Mouse (Mus musculus) ovary, postnatal 36 days (tissue): ENCODE data around the gene Nfib.

Experiments used
- DNase-seq: peaks from one replicate; pipeline ENCODE4 v3.0.0; 2022; ENCODE audit warnings: low spot score, mixed read lengths

Gene Nfib

DNA sequence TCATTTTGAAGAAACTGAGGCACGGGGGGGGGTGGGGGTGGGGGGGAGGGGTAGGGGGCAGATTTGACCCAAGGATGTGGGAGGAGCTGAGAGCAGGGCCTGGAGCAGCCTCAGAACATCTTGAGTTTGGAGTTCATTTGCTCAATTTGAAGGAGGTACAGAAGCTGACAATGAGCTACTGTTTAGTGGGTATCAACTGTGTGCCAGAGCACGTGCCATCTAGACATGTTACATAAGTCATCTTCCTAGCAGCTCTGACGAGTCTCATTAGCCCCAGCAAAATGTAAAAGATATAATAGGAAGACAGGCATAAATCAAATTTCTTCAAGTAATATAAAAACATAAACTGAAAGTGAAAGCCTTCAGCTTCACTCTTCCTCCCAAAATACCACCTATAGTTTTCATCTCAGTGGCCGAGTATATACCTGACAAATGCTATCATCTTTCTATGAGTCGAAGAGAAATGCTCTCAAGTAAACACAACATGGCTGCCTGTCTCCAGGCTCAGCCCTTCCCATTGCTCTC is 165.0 kb downstream of the Nfib start:
- DNase-seq = no peak

DNA sequence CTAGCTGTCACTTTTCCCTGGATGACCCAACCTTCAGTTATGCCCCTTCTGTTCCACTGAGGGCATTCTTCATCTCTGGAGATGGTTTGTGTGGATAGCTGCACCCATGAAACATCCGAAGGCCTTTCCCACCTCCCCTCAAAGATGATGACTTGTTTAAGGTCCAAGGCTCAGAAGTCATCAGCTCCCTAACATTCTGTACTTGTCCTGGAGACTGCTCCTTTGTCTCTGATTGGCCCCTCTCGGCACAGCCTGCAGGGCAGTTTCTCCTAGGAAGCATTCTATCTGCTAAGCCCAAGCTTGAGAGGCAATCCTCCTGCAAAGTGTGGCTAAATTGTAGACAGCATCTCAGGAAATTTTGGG is 165.5 kb downstream of the Nfib start:
- no peak for DNase-seq

DNA sequence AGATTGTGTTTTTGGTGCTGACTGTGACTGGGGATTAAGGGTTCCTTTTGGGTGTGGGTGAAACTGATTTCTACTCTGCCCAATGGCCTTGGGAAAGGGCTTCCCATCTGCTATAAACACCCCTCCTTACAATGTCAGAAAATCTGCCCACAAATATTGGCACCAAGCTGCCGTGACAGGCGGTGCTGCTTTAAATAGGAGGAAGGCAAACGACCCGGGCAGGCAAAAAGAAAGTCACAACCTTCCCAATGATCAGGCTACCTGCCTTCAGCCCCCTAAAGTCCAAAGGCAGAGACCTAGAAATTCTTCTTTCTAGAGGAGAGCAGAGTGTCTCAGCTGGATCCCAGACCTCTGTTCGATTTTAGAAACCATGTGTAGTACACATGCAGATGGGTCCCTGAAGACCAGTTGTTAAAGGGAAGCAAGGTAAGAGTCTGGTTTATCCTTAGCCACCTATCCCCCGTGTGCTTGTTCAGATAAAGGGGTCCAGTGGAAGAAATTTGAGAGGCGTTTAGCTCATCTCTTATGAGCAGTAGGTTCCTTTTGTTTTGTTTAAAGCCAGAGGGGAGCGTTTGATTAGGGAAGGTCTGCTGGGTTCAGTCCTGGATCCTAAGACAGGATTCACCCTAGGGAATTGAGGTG is 166.0 kb downstream of the Nfib start:
- DNase-seq = no peak

DNA sequence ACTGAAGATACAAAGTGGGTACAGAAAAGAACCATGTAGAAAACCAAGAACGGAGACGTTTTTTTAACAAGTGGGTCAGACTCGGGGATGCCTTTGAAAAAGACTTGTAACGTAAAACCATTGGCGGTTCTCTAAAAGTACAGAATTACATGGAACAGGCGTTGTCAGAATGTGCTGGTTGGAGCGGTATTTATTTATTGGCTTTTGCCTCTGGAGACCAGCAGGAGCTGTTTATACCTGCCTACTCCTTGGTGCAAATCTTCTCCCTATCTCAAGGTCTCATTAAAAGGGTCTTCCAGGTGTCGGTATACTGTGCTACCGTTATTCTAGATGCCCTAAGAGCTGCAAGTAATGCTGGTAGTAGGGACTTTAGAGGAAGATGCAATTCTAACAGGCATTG is 166.7 kb downstream of the Nfib start:
- no peak for DNase-seq

DNA sequence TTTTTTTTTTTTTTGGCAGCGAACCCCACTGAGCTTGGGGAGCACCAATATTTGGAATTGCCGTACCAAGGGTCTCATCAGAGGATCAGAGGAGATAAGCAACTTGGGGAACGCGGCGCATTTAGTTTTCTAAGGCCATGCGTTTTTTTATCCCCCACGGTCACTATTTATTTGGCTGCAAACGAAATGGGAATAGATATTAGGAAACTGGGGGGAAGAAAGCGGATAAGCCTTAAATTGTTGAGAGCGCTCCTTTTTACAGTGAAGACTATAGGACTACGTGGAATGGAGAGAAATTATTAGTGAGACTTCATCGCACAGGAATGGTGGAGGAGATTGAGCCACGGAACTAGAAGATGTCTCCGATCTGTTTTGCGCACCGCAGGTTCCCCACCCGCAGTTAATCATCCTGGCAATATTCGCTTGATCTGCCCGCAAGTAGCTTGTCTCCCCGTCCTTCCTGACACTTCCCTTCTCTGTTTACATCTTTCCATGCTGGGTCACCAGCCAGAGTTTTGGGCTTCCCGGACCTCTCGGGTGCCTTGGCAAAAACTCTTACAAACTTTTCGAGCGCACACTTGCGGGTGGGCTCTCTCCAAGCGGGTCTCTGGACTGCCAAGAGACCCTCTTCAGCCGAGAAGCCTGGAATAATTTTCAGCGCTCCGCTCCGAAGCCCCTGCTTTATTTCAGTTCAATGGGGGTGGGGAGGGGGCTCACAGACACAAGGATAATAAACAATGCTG is 167.3 kb downstream of the Nfib start:
- peak; percentile 17 for DNase-seq

DNA sequence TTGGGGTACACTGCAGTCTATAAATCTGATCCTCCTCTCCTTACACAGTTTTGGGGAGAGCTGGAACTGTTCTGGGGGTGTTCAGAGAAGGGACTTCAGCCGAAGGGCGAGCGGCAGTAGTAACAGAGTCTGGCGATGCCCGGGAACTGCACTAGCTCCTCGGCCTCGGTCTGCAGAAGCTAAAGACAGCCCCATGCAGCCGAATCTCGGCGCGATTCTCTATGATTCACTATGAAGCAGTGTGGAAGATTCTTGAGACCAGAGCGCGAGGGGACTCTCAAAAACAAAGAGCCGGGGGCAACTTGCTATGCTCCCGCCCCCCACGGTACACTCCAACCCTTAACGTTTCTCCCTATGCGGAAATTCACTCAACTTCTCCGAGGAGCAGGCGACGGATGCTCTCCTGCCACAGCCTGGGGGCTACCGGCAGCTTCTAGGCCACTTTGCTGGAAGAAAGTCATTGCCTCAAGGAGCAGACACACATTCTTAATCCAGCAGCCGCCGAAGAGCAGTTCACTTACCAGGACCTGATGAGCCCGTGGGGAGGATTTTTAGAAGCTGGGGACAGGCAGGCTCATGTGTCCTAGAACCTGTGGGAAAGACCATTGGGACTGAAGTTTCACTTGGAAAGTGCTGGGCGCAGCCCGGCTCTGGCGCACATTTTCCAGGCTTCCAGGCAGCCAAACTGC is 168.1 kb downstream of the Nfib start:
- peak; percentile 31 for DNase-seq

DNA sequence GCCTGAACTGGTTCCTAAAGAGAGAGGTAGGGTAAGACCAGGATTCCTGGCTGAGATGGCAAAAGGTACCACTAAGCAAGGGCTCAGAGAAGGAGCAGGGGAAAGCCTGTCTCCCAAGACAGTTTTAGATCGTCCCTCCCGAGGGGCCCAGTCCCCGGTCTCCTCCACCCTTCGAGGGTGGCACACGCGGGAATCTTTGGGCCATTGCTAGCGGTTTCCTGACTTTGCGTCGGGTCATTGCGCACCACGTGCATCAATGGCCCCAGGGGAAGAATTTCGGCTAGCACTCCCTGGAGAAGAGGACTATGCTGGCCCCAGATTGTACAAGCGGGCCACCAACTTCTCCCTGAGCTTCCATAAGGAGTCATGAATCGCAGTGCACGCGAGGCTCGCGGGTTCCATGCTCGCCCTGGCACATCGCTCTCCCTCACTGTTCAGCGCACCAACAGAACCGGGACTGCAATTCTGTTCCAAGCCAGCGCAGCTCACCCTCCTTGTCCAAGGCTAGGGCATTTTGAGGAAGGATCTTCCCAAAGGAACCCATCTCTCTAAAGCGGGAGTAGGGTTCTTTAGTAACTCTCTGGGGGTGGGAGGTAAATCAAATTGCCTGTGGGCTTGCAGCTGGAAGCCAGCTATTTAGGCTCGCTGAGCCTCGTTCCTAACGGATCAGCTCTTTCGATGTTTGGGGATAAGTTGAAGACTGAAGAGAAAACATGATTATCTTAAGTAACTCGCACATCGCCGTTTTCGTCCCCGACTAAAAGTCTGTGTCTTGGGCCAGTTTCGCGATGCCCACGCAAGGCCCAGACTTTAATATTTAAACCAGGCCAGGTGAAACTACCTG is 168.9 kb downstream of the Nfib start:
- DNase-seq = peak; percentile 20

DNA sequence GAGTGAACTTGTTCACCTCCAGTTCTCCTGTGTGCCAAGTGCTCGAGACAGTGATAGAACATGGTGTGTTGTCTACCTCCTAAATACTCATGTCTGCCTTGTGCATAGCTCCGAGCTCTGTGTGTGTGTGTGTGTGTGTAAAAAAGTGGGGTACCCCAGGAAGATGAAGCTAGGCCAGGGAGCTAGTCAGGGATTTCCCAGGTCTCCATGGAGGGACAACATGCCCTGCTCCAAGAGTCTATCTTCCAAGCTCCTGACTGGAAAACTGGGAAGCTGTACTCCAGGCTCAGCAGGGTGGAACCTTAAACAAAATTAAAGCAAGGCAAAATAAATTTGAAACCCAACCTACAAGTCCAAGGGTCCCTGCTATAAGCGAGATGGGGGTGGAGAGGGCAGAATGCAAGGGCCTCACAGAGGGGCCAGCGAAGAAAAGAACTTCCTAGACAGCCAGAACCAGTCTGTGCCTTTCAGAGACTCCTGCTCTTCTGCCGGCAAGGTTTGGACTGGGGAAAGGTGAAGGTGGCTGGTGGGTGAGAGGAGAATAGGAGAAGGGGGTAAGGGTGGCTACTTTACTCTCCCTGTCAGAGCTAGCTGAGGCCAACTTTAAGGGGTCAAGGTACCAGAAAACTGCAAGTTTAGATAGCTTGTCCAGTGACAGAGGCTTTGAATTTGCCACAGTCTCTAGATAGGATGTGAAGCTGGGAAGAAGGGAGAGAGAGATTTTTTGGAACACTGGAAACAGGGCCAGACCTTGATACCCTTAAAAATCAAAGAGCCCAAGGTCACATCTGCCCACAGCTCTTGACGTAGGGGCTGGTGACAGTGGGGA is 169.7 kb downstream of the Nfib start:
- DNase-seq = no peak

DNA sequence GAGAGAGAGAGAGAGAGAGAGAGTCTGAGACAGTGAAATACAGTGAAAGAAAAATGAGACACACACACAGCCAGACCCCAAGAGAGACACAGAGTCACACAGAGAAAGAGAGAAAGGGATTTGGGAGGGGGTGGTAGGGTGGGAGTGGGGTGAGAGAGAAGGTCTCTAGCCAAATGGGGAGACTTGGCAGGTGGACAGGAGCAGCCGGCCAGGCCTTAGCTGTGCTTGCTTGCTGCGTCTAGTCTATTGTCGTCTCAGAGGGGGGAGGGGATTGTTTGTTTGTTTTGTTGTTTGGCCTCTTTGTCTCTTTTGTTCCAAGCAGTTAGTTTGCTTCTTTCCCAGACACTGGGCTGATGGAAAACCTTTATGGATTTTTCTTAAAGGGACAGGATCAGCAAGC is 172.3 kb downstream of the Nfib start:
- no peak for DNase-seq

DNA sequence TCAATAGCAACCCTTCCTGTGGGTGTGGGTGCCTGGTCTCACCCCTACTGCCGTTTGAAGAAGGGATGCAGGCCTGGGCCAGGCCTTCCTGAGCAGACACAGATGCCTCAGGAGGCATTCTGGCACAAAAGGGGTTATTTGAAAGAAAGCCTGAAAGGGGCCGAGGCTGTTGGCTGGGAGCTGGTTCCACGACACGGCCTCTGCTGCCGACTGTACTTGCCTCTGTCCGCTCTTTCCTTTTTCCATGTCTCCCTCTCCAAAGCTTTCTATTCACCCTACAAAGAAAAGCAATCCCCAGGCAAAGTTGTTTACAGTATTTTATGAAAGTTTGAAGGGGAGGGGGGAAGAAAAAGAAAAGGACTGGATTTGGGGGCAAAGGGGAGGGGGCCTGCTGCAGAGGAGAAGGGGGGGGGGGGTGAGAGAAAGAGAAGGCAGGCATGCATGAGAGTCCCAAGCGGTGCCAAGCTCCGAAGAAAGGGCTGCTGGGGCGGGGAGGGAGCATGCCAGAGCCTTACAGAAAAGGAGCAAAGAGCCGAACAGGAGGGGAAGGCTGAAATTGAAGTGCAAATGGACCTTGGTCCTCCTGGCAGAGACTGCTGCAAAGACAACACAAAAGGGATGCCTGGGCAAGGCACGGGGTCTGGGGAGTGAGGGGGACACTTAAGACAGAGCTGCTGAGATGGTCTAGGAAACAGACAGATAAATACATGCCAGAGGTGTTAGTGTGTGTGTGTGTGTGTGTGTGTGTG is 172.9 kb downstream of the Nfib start:
- no peak for DNase-seq

DNA sequence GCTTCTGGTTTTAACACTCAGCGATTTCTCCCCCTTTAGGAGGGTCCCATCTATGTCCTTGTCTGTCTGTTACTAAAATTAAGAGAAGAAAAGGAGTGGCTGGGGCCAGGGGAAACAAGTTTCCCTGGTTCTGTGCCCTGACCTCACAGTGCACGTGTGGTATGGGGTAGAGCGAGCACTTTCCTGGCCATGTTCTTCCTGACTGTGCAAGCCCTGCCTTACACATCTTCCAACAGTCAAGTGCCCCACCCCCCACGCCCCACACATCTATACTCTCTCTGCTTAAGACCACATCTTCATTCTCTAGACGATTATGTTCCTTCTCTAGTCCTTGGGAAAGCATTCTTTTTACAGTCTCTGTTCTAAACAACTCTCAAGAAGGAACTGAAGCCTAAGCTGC is 173.6 kb downstream of the Nfib start:
- DNase-seq = no peak

DNA sequence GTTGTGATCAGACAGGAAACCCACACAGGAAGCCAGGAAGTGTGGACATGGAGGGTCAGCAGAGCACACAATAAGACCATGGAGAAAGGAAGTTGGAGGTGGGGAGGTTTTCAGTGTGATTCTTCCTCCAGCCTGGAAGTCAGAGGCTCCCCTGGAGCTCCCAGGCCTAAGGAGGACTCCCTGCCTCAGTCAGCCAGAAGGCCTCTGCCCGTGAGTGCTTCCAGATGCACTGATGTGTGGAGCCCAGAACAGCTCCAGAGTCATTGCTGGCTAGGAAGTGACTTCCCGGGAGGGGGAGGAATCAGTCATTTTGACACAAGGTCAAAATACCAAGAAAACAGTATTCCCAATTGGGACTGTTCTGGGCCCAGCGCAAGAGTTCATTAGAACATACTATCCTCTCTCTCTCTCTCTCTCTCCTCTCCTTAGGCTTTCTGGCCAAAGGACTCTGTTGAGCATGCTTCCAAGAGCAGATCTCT is 174.6 kb downstream of the Nfib start:
- DNase-seq = peak; percentile 32

DNA sequence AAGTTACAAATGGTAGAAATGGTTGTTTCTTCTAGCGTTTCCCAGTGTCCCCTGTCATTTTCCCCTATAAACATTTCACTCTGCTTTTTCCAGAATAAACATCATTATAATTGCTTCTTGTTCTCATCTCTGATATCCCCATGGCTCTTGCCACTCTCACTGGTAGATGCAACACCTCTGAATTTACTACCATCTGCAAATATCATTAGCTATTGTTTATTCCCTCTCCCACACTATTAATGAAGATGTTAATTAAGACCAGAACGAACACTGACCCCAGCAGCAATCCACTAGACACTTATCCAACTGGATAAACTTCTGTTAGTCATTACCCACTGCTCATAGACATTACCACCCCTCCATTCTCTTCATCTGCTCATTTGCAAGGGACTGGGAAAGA is 176.6 kb downstream of the Nfib start:
- DNase-seq = no peak

DNA sequence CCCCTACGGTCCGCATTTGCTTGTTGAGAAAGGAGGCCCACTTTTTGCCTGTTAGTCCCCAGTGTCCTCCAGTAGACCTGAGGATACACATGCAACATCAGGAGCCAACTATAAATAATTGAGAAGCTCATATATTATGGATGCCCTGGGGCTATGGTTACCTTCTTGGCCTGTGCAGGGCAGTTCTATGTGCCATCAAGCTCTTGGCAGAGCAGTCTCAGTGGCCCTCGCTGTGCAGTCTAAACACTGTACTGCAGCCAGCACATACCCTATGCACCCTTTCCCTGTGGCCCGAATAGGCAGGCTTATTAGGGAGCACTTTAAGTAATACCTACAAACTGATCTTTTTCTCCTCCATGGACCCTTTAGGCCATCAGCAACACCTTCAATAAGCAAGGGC is 185.6 kb downstream of the Nfib start:
- no peak for DNase-seq

DNA sequence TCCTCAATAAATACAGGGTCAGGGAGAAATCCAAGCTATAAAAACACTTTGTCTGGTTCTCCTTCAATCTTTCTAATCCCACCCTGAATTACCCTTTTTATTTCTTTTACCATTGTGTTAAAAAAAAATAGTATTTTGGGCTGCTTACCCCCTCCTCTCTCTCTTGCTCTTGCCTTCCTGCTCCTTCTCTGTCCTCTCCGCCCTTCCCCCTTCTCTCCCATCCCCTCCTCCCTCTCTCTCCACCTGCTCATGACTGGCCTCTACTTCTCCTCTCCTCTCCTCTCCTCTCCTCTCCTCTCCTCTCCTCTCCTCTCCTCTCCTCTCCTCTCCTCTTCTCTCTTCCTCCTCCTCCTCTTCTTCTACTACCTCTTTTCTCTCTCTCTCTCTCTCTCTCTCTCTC is 187.4 kb downstream of the Nfib start:
- no peak for DNase-seq

DNA sequence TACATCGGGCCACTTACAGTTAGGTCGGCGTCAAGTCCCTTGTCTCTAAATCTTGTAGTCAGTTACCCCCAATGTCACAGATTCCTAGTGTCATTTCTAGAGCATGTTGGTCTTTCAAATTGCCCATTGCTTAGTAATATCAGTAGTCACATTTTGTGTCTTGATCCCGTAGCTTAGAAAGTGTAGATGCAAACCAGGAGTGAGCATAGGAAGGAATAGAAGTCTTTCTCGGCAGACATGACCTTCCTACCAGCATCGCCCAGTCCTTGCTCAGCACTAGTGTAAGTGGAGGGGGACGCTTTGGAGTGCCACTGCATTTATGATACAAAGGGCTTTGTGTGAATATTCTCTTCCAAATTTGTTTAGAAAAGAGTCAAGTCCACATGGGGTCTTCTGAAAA is 188.2 kb downstream of the Nfib start:
- DNase-seq = no peak

DNA sequence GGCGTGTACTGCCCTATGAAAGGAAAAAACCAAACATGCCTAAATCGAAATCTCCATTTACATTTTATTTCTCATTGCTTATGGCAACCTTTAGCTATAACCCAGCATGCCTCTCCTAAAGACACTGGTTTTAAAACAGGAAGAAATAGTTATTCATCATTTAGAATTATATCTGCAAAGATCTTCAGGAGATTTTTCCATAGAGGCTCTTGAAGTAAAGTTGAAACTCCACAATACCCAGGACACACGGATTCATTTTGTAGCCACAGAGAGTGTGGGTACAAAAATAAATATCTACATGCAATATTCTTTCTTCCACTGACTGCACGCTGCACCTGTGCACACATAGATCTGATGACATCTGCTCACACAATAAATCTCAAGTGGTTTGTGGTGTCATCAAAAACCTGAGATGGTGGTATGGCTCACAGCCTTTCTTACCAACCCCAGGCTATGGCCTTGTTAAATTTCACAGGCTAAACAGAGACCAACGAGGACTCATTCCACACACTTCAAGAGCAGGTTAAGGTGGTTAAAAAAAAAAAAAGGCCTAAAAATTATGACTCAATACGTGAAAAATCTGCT is 189.2 kb downstream of the Nfib start:
- DNase-seq = no peak

DNA sequence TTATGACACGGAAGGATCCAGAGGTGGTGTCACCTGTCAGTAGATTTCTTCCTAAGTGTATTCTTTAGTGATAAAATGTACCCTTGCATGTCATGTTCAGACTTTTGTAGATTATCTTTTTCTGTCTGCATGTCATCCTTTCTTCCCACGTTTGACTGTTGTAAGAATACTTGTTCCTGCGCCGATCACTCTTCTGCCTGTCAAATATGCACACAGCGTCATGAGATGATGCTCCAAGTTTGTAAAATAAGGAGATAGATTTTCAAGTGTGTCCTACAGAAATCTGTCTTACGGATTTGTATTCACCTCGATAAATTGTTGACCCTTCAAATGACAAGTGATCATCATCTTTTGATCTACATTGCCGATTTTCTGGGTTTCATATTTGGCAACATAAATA is 190.6 kb downstream of the Nfib start:
- no peak for DNase-seq

DNA sequence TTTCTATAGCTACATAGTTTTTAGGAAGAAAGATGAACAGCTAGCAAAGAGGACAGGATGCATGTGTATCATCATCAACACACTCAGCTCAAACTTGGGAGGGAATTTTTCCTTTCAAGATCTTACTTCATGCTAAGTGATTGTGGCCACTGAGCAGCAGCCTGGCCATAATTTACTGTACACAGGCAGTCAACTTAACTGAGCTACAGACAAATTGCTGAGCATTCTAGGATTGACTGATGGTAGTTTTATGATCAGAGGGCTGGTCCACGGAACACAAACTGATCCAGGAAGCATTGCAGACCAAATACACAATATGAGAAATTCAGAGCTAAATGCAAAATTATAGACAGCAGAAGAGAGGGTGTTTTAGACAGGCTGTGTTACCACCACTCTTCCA is 191.2 kb downstream of the Nfib start:
- no peak for DNase-seq

DNA sequence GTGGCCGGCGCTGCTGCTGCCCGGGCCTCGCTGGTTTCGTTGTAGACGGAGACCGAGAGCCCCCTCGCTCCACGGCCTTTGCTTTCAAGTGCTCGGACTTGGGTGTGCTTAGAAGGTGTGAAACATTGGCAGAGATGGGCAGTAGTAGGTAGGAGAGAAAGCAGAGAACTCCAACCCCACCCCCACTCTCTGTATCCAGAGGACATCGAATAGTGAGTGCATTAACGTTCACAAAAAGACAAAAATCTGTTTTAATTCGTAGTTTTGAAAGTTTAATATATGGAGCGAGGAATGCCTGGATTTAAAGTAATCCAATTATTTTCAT is 192.2 kb downstream of the Nfib start:
- no peak for DNase-seq
